Mouse (Mus musculus) MEL (cell line): Measurements from ENCODE around the gene Eva1b. TPM values are rescaled to one million over a fixed set of nuclear protein-coding genes. Genes with fewer than 3 reads are reported as not detected.

Source experiments
- DNase-seq: peaks from one replicate; pipeline ENCODE4 v3.0.0; 2011; ENCODE audit warnings: low read depth, low spot score
- H3K27ac ChIP-seq: 2 replicates; pipeline ENCODE4 v1.5.1; 2012; ENCODE audit warnings: low read depth, mild to moderate bottlenecking, control low read depth, low read length, moderate library complexity; ENCODE audit not compliant: control insufficient read depth
- H3K27me3 ChIP-seq, 2 experiments: fragments of 150-350 bp in 1 of 2; sonication (generic) in 1 of 2; 2 replicates each; pipeline ENCODE4 v1.6.1; 2012; ENCODE audit warnings: low read length in 2 of 2, mild to moderate bottlenecking in 2 of 2, improper control_type of control experiment in 1 of 2, moderate library complexity in 1 of 2; ENCODE audit not compliant: insufficient read depth in 2 of 2, control insufficient read depth in 1 of 2
- H3K36me3 ChIP-seq, 2 experiments: 2 replicates each; pipeline ENCODE4 v1.6.1; 2012 to 2014; ENCODE audit warnings: low read length in 2 of 2, improper control_type of control experiment in 1 of 2, inconsistent platforms in 1 of 2, mild to moderate bottlenecking in 1 of 2; ENCODE audit not compliant: insufficient read depth in 2 of 2, control insufficient read depth in 1 of 2
- H3K4me1 ChIP-seq, 2 experiments: fragments of 150-350 bp in 1 of 2; sonication (generic) in 1 of 2; 2 replicates each; pipeline ENCODE4 v1.6.1; 2012; ENCODE audit warnings: low read length in 2 of 2, improper control_type of control experiment in 1 of 2, mild to moderate bottlenecking in 1 of 2; ENCODE audit not compliant: insufficient read depth in 2 of 2, control insufficient read depth in 1 of 2
- H3K4me3 ChIP-seq, 2 experiments: fragments of 150-350 bp in 1 of 2; sonication (generic) in 1 of 2; 2 replicates each; pipeline ENCODE4 v1.5.1; 2012; ENCODE audit warnings: low read depth in 2 of 2, low read length in 2 of 2, mild to moderate bottlenecking in 2 of 2, moderate library complexity in 2 of 2, control low read depth in 1 of 2, improper control_type of control experiment in 1 of 2; ENCODE audit not compliant: control insufficient read depth in 1 of 2, insufficient read depth in 1 of 2
- H3K79me2 ChIP-seq: 2 replicates; pipeline ENCODE4 v1.6.1; 2012; ENCODE audit warnings: mild to moderate bottlenecking, low read length, moderate library complexity; ENCODE audit not compliant: control insufficient read depth, poor library complexity, insufficient read depth
- H3K9ac ChIP-seq: 2 replicates; pipeline ENCODE4 v1.6.1; 2012; ENCODE audit warnings: low read depth, mild to moderate bottlenecking, control low read depth, low read length, moderate library complexity; ENCODE audit not compliant: control insufficient read depth, poor library complexity, severe bottlenecking
- H3K9me3 ChIP-seq: fragments of 150-350 bp; sonication (generic); replicated peaks from 2 replicates; pipeline ENCODE4 v1.6.1; 2012; ENCODE audit warnings: mild to moderate bottlenecking, low read length, improper control_type of control experiment, moderate library complexity; ENCODE audit not compliant: insufficient read depth
- BHLHE40 ChIP-seq: IDR thresholded peaks from 2 replicates; pipeline ENCODE4 v1.6.1; 2012; ENCODE audit warnings: low read depth, mild to moderate bottlenecking, inconsistent platforms, low read length, improper control_type of control experiment, borderline replicate concordance
- CHD1 ChIP-seq: IDR thresholded peaks from 2 replicates; pipeline ENCODE4 v1.6.1; 2012; ENCODE audit warnings: low read depth, mild to moderate bottlenecking, inconsistent platforms, low read length, improper control_type of control experiment
- CHD2 ChIP-seq: IDR thresholded peaks from 2 replicates; pipeline ENCODE4 v1.6.1; 2011; ENCODE audit warnings: low read length, improper control_type of control experiment
- CTCF ChIP-seq, 3 experiments: IDR thresholded peaks in 2 of 3; conservative IDR thresholded peaks in 1 of 3; 2 replicates each; pipeline ENCODE4 v1.5.1; 2011 to 2012; ENCODE audit warnings: low read length in 3 of 3, low read depth in 2 of 3, mild to moderate bottlenecking in 2 of 3, improper control_type of control experiment in 1 of 3, inconsistent platforms in 1 of 3, mixed read lengths in 1 of 3, moderate library complexity in 1 of 3; ENCODE audit not compliant: control insufficient read depth in 1 of 3, insufficient read depth in 1 of 3, poor library complexity in 1 of 3, severe bottlenecking in 1 of 3
- E2F4 ChIP-seq: IDR thresholded peaks from 2 replicates; pipeline ENCODE4 v1.6.1; 2011; ENCODE audit warnings: low read depth, low read length, improper control_type of control experiment, borderline replicate concordance
- ELF1 ChIP-seq: IDR thresholded peaks from 2 replicates; pipeline ENCODE4 v1.6.1; 2014; ENCODE audit warnings: low read depth, mild to moderate bottlenecking, inconsistent platforms, low read length, improper control_type of control experiment, moderate library complexity
- EP300 ChIP-seq, 2 experiments: IDR thresholded peaks; 2 replicates each; pipeline ENCODE4 v1.6.1; 2011; ENCODE audit warnings: improper control_type of control experiment in 2 of 2, low read length in 2 of 2, low read depth in 1 of 2, mild to moderate bottlenecking in 1 of 2
- ETS1 ChIP-seq: IDR thresholded peaks from 2 replicates; pipeline ENCODE4 v1.6.1; 2012; ENCODE audit warnings: low read depth, mild to moderate bottlenecking, inconsistent platforms, low read length, improper control_type of control experiment, moderate library complexity
- GABPA ChIP-seq: IDR thresholded peaks from 2 replicates; pipeline ENCODE4 v1.6.1; 2012; ENCODE audit warnings: low read depth, mild to moderate bottlenecking, inconsistent platforms, low read length, improper control_type of control experiment, moderate library complexity
- GATA1 ChIP-seq: IDR thresholded peaks from 2 replicates; pipeline ENCODE4 v1.6.1; 2011; ENCODE audit warnings: low read depth, low read length, improper control_type of control experiment
- HCFC1 ChIP-seq: IDR thresholded peaks from 2 replicates; pipeline ENCODE4 v1.6.1; 2012; ENCODE audit warnings: low read depth, mild to moderate bottlenecking, inconsistent platforms, low read length, improper control_type of control experiment, moderate library complexity
- KAT2A ChIP-seq: conservative IDR thresholded peaks from 2 replicates; pipeline ENCODE4 v1.6.1; 2012; ENCODE audit warnings: low read depth, low read length, improper control_type of control experiment, inconsistent platforms
- MAFK ChIP-seq: IDR thresholded peaks from 2 replicates; pipeline ENCODE4 v1.6.1; 2011; ENCODE audit warnings: low read depth, mild to moderate bottlenecking, low read length, improper control_type of control experiment, borderline replicate concordance
- MAX ChIP-seq: IDR thresholded peaks from 2 replicates; pipeline ENCODE4 v1.6.1; 2011; ENCODE audit warnings: low read length, improper control_type of control experiment
- MAZ ChIP-seq: IDR thresholded peaks from 2 replicates; pipeline ENCODE4 v1.6.1; 2012; ENCODE audit warnings: low read depth, mild to moderate bottlenecking, inconsistent platforms, low read length, improper control_type of control experiment
- MEF2A ChIP-seq: IDR thresholded peaks from 2 replicates; pipeline ENCODE4 v1.6.1; 2014; ENCODE audit warnings: low read depth, mild to moderate bottlenecking, inconsistent platforms, low read length, improper control_type of control experiment; ENCODE audit not compliant: poor library complexity, insufficient replicate concordance, severe bottlenecking; ENCODE audit errors: extremely low read depth
- MYB ChIP-seq: IDR thresholded peaks from 2 replicates; pipeline ENCODE4 v1.6.1; 2011; ENCODE audit warnings: mild to moderate bottlenecking, low read depth, low read length, improper control_type of control experiment
- MYC ChIP-seq: IDR thresholded peaks from 2 replicates; pipeline ENCODE4 v1.6.1; 2011; ENCODE audit warnings: low read depth, mild to moderate bottlenecking, low read length, improper control_type of control experiment, moderate library complexity
- NELFE ChIP-seq: IDR thresholded peaks from 2 replicates; pipeline ENCODE4 v1.6.1; 2011; ENCODE audit warnings: low read depth, low read length, improper control_type of control experiment
- POLR2AphosphoS5 ChIP-seq: IDR thresholded peaks from 2 replicates; pipeline ENCODE4 v1.6.1; 2012; ENCODE audit warnings: low read depth, borderline replicate concordance, mild to moderate bottlenecking, inconsistent platforms, low read length, moderate library complexity, mixed read lengths
- SIN3A ChIP-seq: IDR thresholded peaks from 2 replicates; pipeline ENCODE4 v1.6.1; 2012; ENCODE audit warnings: low read length, improper control_type of control experiment, inconsistent platforms
- SMC3 ChIP-seq: IDR thresholded peaks from 2 replicates; pipeline ENCODE4 v1.6.1; 2011; ENCODE audit warnings: low read depth, low read length, improper control_type of control experiment
- TBP ChIP-seq: IDR thresholded peaks from 2 replicates; pipeline ENCODE4 v1.8.0; 2011; ENCODE audit warnings: low read depth, low read length, improper control_type of control experiment
- USF1 ChIP-seq: IDR thresholded peaks from 2 replicates; pipeline ENCODE4 v1.6.1; 2014; ENCODE audit warnings: low read depth, mild to moderate bottlenecking, inconsistent platforms, low read length, improper control_type of control experiment, moderate library complexity
- ZC3H11A ChIP-seq: IDR thresholded peaks from 2 replicates; pipeline ENCODE4 v1.6.1; 2012; ENCODE audit warnings: low read depth, mild to moderate bottlenecking, inconsistent platforms, low read length, improper control_type of control experiment
- ZKSCAN1 ChIP-seq: IDR thresholded peaks from 2 replicates; pipeline ENCODE4 v1.6.1; 2012; ENCODE audit warnings: low read depth, mild to moderate bottlenecking, inconsistent platforms, low read length, improper control_type of control experiment, moderate library complexity
- ZMIZ1 ChIP-seq: IDR thresholded peaks from 2 replicates; pipeline ENCODE4 v1.6.1; 2012; ENCODE audit warnings: low read depth, mild to moderate bottlenecking, inconsistent platforms, low read length, improper control_type of control experiment, moderate library complexity
- ZNF384 ChIP-seq: IDR thresholded peaks from 2 replicates; pipeline ENCODE4 v1.6.1; 2012; ENCODE audit warnings: low read depth, mild to moderate bottlenecking, inconsistent platforms, low read length, improper control_type of control experiment
- polyA plus RNA-seq, 2 experiments: library from polyadenylated mRNA; stranded (reverse) in 1 of 2; unstranded in 1 of 2; fragments of >175 nt in 1 of 2; fragments of >200 nt in 1 of 2; gene quantifications; 2 replicates each; pipeline versions ENCODE4 v1.2.1 to v1.2.4; 2012; ENCODE audit warnings: low replicate concordance in 2 of 2, low read depth in 1 of 2; ENCODE audit not compliant: insufficient read length in 2 of 2, insufficient read depth in 1 of 2, missing spikeins in 1 of 2
- total RNA-seq: library from RNA; depleted of rRNA; stranded (reverse); fragments of 300-350 nt; gene quantifications from 2 replicates; pipeline ENCODE4 v1.2.3, GENCODE M21; 2012

Eva1b gene
- total and polyA plus RNA-seq, 3 experiments: 9.6 to 12.2 TPM; not detected in 1

- H3K4me3 ChIP-seq: peak overlapping the region; percentile 31 to 42
- H3K9me3 ChIP-seq: no peaks in the 10 kb centered on the region
- peaks cover 63% of the 10 kb centered on the region for H3K79me2 ChIP-seq
- peaks cover 0 to 43% of the 10 kb centered on the region in 2 experiments; a peak in 2 of 4 replicates for H3K36me3 ChIP-seq
- H3K27me3 ChIP-seq: no peaks in the 10 kb centered on the region
- peak overlapping the region; percentile 77 for H3K27ac ChIP-seq
- DNase-seq: peak; percentile 72
- H3K4me1 ChIP-seq: peaks cover 14 to 48% of the 10 kb centered on the region in 2 experiments
- TF ChIP-seq NELFE (0 out of 2 replicates have a peak, but pooled peaks have one; percentile 24), BHLHE40 (no peak), MAX (0 out of 2 replicates have a peak, but pooled peaks have one; percentile 5), SMC3 (no peak), SIN3A (no peak), EP300 (IDR thresholded peaks at IDR 0.05; ENCODE audit: low read depth in 1 of 2, low read length in 2 of 2) (peak in 1 of 2 experiments; percentile 8; a peak in 1 of 4 replicates), GATA1 (peak; percentile 1; the same call in 1 of the 2 replicates), USF1 (0 out of 2 replicates have a peak, but pooled peaks have one; percentile 27), ETS1 (no peak)
- H3K9ac ChIP-seq: peak overlapping the region; percentile 55
These were observed 37.8 kb upstream of the Eva1b start for GRCm38 (mm10) chr4:126109613-126110373.

GRCm38 (mm10) chr4:126110374-126111152 lies 37.0 kb upstream of the Eva1b start:
- Histone ChIP-seq H3K4me3 (peak overlapping the region; percentile 31 to 42), H3K4me1 (peaks cover 9 to 43% of the 10 kb centered on the region in 2 experiments), H3K27me3 (no peaks in the 10 kb centered on the region), H3K79me2 (peaks cover 57% of the 10 kb centered on the region), H3K27ac (peak overlapping the region; percentile 77), H3K36me3 (peaks cover 1 to 36% of the 10 kb centered on the region in 2 experiments; a peak in 2 of 4 replicates), H3K9me3 (no peaks in the 10 kb centered on the region), H3K9ac (peak overlapping the region; percentile 55)
- DNase-seq: peak; percentile 94
- TF ChIP-seq CHD2 (no peak), NELFE (peak; percentile 48; the same call in 1 of the 2 replicates), ZMIZ1 (no peak), ZKSCAN1 (no peak), GABPA (no peak), MAFK (peak; percentile 27; the same call in 1 of the 2 replicates), ZNF384 (no peak), MYB (no peak), ELF1 (peak; percentile 54; the same call in 1 of the 2 replicates), KAT2A (no peak), CTCF (IDR thresholded peaks at IDR 0.05 in 2 of 3, conservative IDR thresholded peaks at IDR 0.05 in 1 of 3; ENCODE audit: control insufficient read depth in 1 of 3, insufficient read depth in 1 of 3, low read depth in 2 of 3, low read length in 3 of 3, poor library complexity in 1 of 3, severe bottlenecking in 1 of 3) (no peak; a peak in 2 of 6 replicates), E2F4 (no peak), USF1 (peak; percentile 87), MEF2A (no peak), TBP (peak; percentile 86), HCFC1 (peak; percentile 70), ZC3H11A (no peak), MYC (peak; percentile 98), POLR2AphosphoS5 (no peak), MAZ (peak; percentile 49; the same call in 1 of the 2 replicates), CHD1 (no peak), MAX (peak; percentile 98)
